Mouse (Mus musculus) natural killer cell, adult 2 months (primary cell): ENCODE measurements at regions not wholly inside any gene's neighbourhood (a gene's known extent, or its start where the extent isn't known, plus 50 kb on each side); places are given as distances from the start of the nearest gene placed in this dataset.

Experiments
- DNase-seq, 2 experiments: peaks; one replicate each; pipeline ENCODE4 v3.0.0; 2022; ENCODE audit warnings: low spot score in 2 of 2

- DNase-seq: no peak
Observed at GRCm38 (mm10) chr9:32005348-32005747, 92.1 kb upstream of the Barx2 start.

GRCm38 (mm10) chr9:32006350-32006749, 93.1 kb upstream of the Barx2 start:
- DNase-seq: no peak

GRCm38 (mm10) chr9:32010953-32011770, 97.9 kb upstream of the Barx2 start:
- DNase-seq: no peak

GRCm38 (mm10) chr9:32016286-32016685, 99.7 kb upstream of the Arhgap32 start:
- no peak for DNase-seq

- no peak for DNase-seq
Observed at GRCm38 (mm10) chr9:32018020-32018419, 97.9 kb upstream of the Arhgap32 start.

- no peak for DNase-seq
Observed at GRCm38 (mm10) chr9:32019786-32020185, 96.2 kb upstream of the Arhgap32 start.

- DNase-seq: no peak
Observed at GRCm38 (mm10) chr9:32020942-32021731, 94.8 kb upstream of the Arhgap32 start.

- DNase-seq: no peak
Observed at GRCm38 (mm10) chr9:32021755-32022154, 94.2 kb upstream of the Arhgap32 start.

GRCm38 (mm10) chr9:32022996-32023395, 92.9 kb upstream of the Arhgap32 start:
- DNase-seq: no peak

GRCm38 (mm10) chr9:32024767-32025166, 91.2 kb upstream of the Arhgap32 start:
- DNase-seq: no peak

GRCm38 (mm10) chr9:32027962-32028361, 88.0 kb upstream of the Arhgap32 start:
- DNase-seq: no peak

GRCm38 (mm10) chr9:32029001-32029400, 86.9 kb upstream of the Arhgap32 start:
- DNase-seq: no peak

- DNase-seq: no peak
Observed at GRCm38 (mm10) chr9:32029786-32030185, 86.2 kb upstream of the Arhgap32 start.

GRCm38 (mm10) chr9:32030203-32030602, 85.7 kb upstream of the Arhgap32 start:
- no peak for DNase-seq

- DNase-seq: peak in 1 of 2 experiments; percentile 5
Observed at GRCm38 (mm10) chr9:32031950-32032453, 83.9 kb upstream of the Arhgap32 start.

GRCm38 (mm10) chr9:32032521-32033185, 83.3 kb upstream of the Arhgap32 start:
- DNase-seq: no peak

- DNase-seq: no peak
Observed at GRCm38 (mm10) chr9:32033937-32034336, 82.0 kb upstream of the Arhgap32 start.

GRCm38 (mm10) chr9:32039999-32040398, 75.9 kb upstream of the Arhgap32 start:
- no peak for DNase-seq

GRCm38 (mm10) chr9:32043344-32043743, 72.6 kb upstream of the Arhgap32 start:
- no peak for DNase-seq

- no peak for DNase-seq
Observed at GRCm38 (mm10) chr9:32046791-32047190, 69.1 kb upstream of the Arhgap32 start.

- no peak for DNase-seq
Observed at GRCm38 (mm10) chr9:32048941-32049340, 67.0 kb upstream of the Arhgap32 start.

- DNase-seq: no peak
Observed at GRCm38 (mm10) chr9:32049546-32049945, 66.4 kb upstream of the Arhgap32 start.
